Mouse (Mus musculus) A20 (cell line): ENCODE measurements around the gene Grk3.

Experiments used
- DNase-seq: peaks from one replicate; pipeline ENCODE4 v3.0.0-alpha.2; 2011; ENCODE audit warnings: low read depth, low spot score

Gene Grk3

DNA sequence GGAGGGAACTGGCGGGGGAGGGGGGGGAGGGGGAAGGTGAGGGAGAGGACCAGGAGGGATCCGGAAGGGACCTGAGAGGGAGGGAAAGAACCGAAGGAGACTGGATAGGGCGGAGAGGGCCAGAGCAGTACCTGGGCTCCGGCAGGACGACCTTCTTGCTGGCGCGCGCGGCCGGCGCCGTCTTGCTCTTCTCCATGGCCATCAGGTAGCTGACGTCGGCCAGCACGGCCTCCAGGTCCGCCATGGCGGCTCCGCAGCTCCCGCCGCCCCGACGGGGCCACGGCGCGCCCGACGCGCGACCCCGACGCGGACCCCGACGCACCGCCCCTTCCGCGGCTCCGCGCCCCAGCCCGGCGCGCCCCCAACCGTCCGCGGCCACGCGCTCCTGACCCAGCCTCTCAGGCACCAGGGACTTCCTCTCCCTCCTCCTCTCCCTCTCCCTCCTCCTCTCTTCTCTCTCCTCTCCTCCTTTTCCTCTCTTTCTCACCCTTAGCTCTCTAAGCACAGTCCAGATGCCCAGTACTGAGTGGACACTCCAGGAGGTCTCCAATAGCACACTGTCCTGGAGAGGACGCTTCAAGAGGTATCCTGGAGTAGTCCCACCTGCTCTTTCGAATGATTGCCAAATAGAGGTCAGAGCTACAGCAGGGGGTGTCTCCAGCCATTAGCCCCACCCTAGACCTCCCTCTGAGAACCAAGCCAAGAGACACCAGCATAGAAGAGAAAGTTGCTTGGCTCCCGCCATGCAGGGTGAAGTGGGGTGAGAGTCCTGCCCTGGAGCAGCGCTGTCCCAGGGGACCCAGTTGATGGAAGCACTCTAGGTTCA, at the start of gene Grk3:
TSS of gene Grk3 (minus strand) at position 556 of the 826 bp plus-strand sequence.
- no peak for DNase-seq

- DNase-seq = no peak
These were observed 38.7 kb upstream of the Grk3 start for GRCm38 (mm10) chr5:113054308-113054707.

- DNase-seq = no peak
These were observed 35.1 kb upstream of the Grk3 start for GRCm38 (mm10) chr5:113050581-113051185.

DNA sequence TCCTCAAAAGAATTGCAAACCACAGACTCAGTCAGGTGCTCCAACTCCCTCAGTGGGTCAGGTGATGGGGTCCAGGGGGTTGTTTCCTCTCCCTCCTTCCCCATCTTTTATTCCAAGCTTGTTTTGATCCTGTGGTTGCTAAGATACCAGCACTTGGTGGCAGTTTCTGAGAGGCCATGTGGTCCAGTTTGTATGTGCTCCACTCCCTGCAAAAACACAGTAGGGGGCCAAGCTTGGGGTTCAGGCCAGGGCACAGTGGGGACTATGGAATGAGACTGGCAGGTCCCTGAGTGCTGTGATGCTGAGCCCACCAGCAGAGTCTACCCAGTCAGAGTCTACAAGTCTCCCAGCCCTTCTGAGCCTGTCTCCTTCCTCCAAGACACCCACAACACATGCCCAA, 34.3 kb upstream of the Grk3 start:
- DNase-seq = no peak

- no peak for DNase-seq
These were observed 30.1 kb upstream of the Grk3 start for GRCm38 (mm10) chr5:113045511-113046273.

- DNase-seq = no peak
These were observed 27.9 kb upstream of the Grk3 start for GRCm38 (mm10) chr5:113043531-113043930.

DNA sequence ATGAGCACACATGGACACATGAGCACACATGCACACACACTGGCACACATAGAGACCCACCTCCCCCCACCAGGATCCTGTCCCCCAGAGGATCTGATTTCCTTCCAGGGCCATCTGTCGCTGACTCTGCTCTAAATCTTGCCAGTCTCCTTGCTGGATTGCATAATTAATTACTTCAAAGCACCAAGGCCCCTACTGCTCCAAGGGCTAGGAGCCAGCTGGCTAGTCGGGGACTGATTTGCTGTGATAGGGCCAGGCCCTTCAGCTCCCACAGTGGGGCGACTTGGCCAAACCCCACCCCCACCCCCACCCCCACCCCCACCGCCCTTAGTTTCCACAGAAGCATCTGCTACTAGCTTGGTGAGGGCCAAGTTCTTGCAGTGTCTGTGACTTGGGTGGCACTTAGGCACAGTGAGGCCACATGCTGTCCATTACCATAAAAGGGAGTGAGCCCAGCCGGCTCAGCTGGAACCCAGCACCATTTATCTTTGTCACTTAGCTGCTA, 26.0 kb upstream of the Grk3 start:
- no peak for DNase-seq

- no peak for DNase-seq
These were observed 25.2 kb upstream of the Grk3 start for GRCm38 (mm10) chr5:113040776-113041175.

DNA sequence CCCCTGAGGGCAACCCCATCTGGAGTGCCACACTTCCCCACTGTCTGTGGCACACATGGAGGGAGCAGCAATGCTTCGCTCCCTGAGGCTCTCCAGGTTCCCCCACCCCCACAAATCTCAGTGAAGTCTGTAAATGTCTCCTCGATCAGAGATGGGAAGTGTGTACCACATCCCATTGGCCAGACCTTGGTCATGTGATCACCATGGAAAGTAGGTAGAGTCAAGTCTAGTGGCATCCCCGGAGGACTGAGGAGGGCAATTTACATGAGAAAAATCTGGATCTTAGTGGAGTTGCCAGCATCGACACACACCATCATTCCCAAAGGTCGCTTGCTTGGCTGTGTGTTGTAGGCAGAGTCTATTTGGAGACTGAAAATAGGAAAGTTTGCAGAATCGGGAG, 23.0 kb upstream of the Grk3 start:
- DNase-seq = no peak

GRCm38 (mm10) chr5:113035094-113036047, 19.8 kb upstream of the Grk3 start:
- DNase-seq = no peak

DNA sequence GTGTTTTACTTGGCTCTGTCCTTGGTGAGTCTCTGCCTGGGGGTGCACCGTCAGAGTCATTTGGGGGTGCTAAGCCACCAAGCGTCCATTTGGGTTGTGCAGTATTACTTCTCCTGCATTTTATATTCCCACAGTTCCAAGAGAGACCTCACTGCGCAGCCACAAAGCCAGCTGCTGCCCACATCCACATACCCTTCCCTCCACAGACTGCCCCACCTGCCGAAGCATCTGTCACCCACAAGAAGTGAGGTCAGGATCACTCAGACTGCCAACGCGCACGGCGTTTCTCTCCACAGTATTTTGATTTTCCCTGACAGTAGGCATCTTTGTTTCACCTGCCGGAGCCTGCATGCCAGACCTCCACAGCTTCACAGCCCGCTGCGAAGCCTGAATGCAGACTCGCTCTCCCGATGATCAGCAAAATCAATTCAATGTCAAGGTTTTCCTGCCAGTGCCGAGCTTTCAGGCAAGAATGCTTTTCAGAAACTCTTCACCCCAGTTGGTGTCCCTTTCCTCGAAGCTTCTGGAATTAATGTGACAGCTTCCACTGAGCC, 15.7 kb upstream of the Grk3 start:
- no peak for DNase-seq

DNA sequence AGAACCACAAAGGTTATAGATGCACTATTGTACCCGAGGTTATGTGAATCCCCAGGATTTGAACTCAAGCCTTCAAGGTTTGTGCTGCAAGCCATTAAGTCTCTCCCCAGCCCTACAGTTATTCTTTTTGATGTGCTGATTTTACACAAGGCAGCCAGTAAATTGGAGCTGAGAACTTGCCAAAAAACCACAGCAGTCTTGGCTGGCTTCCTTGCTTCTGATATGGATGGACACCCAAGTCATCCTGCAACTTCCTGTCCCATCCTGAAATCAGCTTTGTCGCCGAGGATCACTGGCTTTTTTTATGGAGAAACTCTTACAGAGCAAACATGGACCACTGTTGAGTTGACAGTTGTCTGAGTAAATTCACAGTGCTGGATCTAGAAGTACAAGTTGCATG, 14.5 kb upstream of the Grk3 start:
- DNase-seq = no peak

DNA sequence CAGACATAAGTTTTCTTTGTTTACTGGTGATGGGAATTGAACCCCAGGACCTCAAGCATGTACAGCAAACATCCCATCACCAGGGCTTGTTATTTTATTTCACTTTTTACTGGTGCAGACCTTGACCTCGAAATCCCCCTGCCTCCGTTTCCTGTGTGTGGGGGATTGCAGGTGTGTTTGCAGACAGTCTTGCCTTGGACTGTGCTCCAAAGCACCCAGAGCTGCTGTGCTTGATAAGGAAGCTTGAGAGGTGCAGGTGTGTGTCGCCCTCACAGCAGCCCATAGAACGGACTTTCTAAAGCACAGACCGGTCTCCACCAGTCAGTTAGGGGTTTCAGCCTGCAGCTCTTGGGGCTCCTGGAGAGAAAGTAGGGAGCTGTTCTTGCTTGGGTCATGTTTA, 11.1 kb upstream of the Grk3 start:
- DNase-seq = no peak

DNA sequence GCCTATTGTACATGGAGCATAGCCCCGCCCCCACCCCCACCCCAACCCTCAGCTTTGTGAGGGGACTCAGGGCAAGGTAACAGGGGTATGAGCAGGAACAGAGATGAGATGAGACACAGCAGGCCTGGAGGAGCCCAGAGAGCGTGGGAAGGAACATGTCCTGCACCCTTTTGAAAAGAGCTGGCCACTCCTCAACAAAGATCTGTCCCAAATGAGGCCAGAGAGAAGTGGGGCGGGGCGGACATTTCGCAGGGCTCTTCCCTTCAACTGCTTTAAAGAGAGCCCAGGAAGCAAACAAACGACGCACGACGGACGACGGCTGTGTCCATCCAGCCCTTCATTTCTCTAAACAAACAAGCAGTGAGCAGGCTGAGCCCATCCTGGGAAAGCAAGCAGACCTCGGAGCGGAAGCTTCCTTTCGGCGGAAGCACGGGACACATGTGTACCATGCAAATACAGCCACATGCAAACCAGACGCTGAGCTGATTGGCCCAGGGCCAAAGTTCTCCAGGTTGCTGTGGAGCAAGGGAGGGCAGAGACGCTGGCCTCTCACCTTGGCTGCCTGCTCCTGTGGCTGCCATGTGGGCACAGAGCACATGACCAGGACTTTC, 8.7 kb upstream of the Grk3 start:
- no peak for DNase-seq

DNA sequence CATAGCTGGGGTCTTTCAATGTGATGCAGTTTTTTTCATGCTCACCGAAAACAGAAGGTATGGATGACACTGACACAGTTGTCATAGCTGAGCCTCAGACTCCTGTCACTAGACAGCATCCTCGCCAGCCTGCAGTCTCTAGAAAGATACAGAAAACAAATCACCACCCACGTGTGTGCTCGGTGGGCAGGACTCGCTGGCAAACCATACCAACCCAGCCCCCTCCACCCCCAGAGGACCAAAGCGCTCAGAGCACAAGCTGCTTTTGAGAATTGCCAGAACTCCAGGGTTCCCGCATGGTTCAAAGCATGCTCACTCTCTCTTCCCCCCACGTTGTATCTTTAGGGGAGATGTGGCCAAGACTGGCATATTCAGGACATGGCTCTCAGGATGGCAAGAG, 2.6 kb upstream of the Grk3 start:
- DNase-seq = no peak

DNA sequence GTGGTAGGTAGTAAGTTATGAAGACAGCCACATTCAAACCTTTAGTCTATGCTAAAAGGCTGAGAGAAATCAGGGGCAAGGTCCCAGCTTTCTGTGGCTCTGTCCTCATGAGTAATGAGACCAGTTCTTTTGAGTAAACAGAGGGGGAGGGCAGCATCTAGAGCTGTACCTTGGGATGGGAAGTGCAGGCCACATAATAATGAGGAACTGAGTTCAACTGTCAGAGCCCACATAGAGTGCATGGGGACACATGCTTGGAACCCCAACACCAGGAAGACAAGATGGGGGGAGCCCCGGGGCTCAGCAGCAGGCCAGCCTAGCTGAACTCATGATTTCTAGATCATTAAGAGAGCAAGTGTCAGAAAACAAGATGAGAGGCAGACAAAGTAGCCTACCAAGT, 1.4 kb upstream of the Grk3 start:
- no peak for DNase-seq

GRCm38 (mm10) chr5:113014808-113015235, 769 bp downstream of the Grk3 start:
- DNase-seq = no peak

DNA sequence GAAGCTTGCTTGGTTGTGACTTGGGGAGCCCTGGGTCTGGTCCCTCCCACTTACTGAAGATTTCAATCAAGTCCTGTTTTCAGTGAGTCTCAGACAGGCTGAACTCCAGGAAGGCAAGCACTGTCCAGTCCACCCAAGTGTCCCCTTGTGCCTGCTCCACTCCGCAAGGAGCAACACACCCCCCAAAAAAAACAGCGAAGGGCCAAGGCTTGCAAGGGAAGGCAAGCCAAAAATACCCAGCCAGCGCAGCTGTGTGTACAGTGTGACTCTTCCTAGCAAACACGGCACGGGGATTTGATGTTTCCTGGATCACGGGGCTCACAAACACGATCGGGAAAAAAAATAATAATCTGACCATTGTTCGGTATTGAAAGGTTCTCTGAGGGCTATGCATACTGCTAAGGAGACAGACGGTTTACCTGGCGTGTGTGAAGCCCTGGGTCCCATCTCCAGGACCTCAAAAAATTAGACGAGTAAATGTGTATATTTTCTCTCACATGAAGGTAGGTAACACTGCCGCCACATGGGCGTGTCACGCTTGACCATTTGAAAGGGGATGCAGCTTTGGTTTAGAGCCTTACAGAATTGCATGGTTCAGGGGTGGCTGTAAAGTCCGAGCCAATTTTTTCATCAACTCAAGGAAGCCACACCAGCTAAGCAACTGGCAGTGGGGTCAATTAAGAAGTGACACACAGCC, 1.3 kb downstream of the Grk3 start:
- no peak for DNase-seq

GRCm38 (mm10) chr5:113011926-113012325, 3.7 kb downstream of the Grk3 start:
- DNase-seq = no peak
